ENCODE assay signal across 19 mouse cellular contexts in the genomic region with DNA sequence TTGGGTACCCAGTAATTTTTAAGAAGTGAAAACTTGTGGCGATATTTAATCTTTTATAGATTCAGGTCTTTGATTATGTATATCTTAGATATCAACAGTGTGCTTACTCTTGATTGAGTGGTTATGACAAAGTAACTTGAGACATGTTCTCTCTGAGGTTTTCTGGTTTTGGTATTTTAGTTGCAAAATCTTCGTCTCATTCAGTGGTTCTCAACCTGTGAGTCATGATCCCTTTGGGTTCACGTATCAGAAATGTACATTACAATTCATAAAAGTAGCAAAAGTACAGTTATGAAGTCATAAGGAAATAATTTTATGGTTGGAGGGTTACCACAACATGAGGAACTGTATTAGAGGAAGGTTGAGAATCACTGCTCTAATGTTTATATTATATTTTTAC. TPM values are rescaled to one million over a fixed set of nuclear protein-coding genes. Genes with fewer than 3 reads are reported as not detected.
"Had no signal": no experiment of that assay in that cellular context is flagged by ENCODE, and none has a peak within 500 bp of the region (broad histone marks: within the 10 kb centered on the region; RNA-seq: fewer than 3 reads in every experiment).

No protein-coding gene starts in this region.

- H3K4me3 ChIP-seq: liver, embryonic 15.5 days; lung, embryonic 15.5 days; midbrain, embryonic 10.5 days; midbrain, embryonic 12.5 days; neural tube, embryonic 12.5 days; stomach, embryonic 15.5 days had no signal

- H3K4me2 ChIP-seq: liver, embryonic 15.5 days; lung, embryonic 15.5 days; midbrain, embryonic 12.5 days; neural tube, embryonic 12.5 days; stomach, embryonic 15.5 days had no signal

- DNase-seq: liver, postnatal 0 days; lung, adult 2 months; lung, postnatal 14 days; lung, postnatal 4 days; midbrain, embryonic 14.5 days; right cerebral cortex, postnatal 14 days; thymus, adult 2 months; thymus, postnatal 25 days; thymus, postnatal 4 days had no signal

- H3K36me3 ChIP-seq: liver, embryonic 15.5 days; midbrain, embryonic 10.5 days; midbrain, embryonic 12.5 days; neural tube, embryonic 12.5 days; stomach, embryonic 15.5 days had no signal

- H3K27me3 ChIP-seq: liver, embryonic 15.5 days; lung, embryonic 15.5 days; midbrain, embryonic 12.5 days; neural tube, embryonic 12.5 days; stomach, embryonic 15.5 days had no signal

RNA-seq across cellular contexts. Expression of gene Gpr22, which starts 27.1 kb away (rescaled TPM):
- total RNA-seq: megakaryocyte-erythroid progenitor cell, adult 5-6 weeks; neutrophil, adult 5-6 weeks had no signal
- polyA plus RNA-seq: lung, adult 2 months; spleen, adult 2 months; testis, adult 2 months had no signal
